Mouse (Mus musculus): ENCODE measurements around the gene Pnkd.

Gene Pnkd

GRCm38 (mm10) chr1:74390924-74391748 is 106.4 kb downstream of the Pnkd start, which contains the start of gene Ctdsp1:
Gene Ctdsp1, plus strand, starts transcription at chr1:74391509.
- DNase-seq: peak; percentile 98 to 99

- peak; percentile 85 to 92 for DNase-seq
Measured at GRCm38 (mm10) chr1:74391844-74392441, 107.2 kb downstream of the Pnkd start.

DNA sequence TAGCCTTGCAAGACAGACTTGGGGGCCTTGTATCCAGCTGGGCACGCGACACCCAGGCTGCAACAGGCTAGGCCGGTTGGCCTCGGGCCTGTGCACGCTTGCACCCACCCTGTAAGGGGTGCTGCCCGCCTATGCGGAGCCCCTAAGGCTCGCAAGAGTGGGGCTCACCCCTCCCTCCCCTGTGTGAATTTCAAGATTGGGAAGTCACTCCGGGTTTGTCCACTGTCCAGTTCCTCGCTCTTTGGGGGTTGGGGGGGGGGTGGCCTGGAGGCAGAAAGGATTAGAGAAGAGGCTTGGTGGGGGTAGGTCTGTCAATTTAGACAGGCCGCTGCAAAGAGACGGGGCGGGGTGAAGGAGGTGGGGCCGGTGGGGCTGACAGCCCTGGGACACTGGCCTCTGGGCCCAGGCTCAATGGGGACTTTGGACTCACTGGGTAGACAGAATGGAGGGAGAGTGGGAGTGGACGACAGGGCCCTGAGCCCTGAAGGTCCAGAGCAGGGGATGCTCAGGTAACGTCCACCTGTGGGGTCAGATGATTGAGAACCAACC is 107.8 kb downstream of the Pnkd start:
- DNase-seq: peak; percentile 77 to 92

- DNase-seq: no peak
Measured at GRCm38 (mm10) chr1:74393010-74393409, 108.3 kb downstream of the Pnkd start.

DNA sequence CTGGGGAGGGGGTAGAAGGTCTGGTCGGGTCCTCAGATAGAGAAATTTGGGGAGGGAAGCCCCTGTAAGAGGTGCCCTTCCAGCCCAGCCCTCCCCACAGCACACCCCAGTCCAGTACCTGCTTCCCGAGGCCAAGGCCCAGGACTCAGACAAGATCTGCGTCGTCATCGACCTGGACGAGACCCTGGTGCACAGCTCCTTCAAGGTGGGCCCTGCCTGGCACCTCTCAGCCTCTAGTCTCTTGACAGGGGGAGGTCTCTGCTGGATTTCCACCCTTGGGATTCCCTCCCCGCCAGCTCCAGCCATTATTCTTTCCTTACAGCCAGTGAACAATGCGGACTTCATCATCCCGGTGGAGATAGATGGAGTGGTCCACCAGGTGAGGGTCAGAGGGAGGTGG is 109.0 kb downstream of the Pnkd start:
- no peak for DNase-seq

- no peak for DNase-seq
Measured at GRCm38 (mm10) chr1:74394311-74394710, 109.6 kb downstream of the Pnkd start.

- DNase-seq: peak in 1 of 2 experiments; percentile 52
Measured at GRCm38 (mm10) chr1:74394858-74395257, 110.1 kb downstream of the Pnkd start.

GRCm38 (mm10) chr1:74395290-74395689 is 110.6 kb downstream of the Pnkd start:
- DNase-seq: peak in 1 of 2 experiments; percentile 46

- peak; percentile 32 to 58 for DNase-seq
Measured at GRCm38 (mm10) chr1:74396456-74397222, 111.9 kb downstream of the Pnkd start.

GRCm38 (mm10) chr1:74397268-74397918 is 112.7 kb downstream of the Pnkd start:
- peak; percentile 99 to 100 for DNase-seq

DNA sequence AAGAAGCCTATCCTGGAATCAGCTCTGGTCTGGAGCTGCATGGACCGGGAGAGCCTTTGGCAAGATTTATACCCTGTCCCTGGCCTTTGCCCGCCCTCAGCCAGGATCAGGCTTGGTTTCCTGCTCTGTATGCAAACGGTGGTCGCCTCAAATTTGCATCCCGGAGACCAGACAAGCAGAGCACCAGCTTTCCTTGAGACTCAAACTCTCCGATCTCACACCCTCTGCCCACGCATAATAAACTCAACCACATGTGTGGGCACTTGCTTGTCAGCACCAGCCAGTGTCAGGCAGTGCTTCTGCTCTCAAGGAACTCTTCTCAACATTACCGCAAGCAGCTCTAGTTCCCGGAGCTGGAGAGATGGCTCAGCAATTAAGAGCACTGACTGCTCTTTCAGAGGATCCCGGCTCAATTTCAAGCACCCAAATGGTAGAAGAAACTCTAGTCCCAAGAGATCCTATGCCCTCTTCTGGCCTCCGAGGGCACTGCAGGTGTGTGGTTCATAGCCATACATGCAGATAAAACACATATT is 113.3 kb downstream of the Pnkd start:
- peak; percentile 84 to 85 for DNase-seq

DNA sequence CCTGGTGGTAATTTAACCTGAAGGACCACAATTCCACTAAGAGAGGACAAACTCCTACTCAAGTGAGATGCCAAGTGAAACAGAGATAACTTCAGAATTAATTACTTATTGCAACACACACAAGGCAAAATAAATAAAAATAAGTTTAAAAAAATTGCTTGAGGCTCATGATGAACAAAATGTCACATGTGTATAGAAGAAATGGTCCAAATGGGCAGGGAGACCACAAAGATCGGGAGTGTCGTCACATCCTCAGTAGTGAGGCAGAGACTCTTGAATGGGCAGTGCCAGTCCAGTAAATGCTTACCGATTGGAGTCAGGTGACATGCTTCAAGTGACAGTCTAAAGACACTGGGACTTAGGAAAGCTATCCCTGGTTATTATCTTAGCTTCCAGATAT is 115.8 kb downstream of the Pnkd start:
- DNase-seq: no peak

GRCm38 (mm10) chr1:74401015-74401702 is 116.4 kb downstream of the Pnkd start:
- DNase-seq: no peak

Measured in kidney, postnatal 25 days (tissue).